Mouse (Mus musculus) mouse embryonic stem cell (cell line): Measurements from ENCODE around the gene Cog7.

Source experiments
- in situ Hi-C, 2 experiments: fragments of 300-500 bp; cut with MboI; formaldehyde crosslinking; loops; 1 replicate in 1 of 2; 3 replicates in 1 of 2; pipeline ENCODE4 v1.14.3; 2019 to 2020; ENCODE audit warnings: low sequenced_read_pairs in 2 of 2, low pct_unique_long_range_greater_than_20kb in 1 of 2, mixed read lengths in 1 of 2; ENCODE audit not compliant: unreplicated experiment in 1 of 2

Gene Cog7

GRCm38 (mm10) chr7:121981307-121981871 is at the start of gene Cog7:
Gene Cog7, minus strand, starts transcription at chr7:121981711.
- in situ Hi-C loops, result no loop called here

GRCm38 (mm10) chr7:122022131-122022530 is 40.6 kb upstream of the Cog7 start:
- in situ Hi-C loops, result no loop called here

GRCm38 (mm10) chr7:122020667-122021354 is 39.3 kb upstream of the Cog7 start, which contains the start of gene Gga2:
Gene Gga2, minus strand, starts transcription at chr7:122021222.
- in situ Hi-C loops, result no loop called here

- in situ Hi-C loops, result no loop called here
These were observed 38.8 kb upstream of the Cog7 start for GRCm38 (mm10) chr7:122020273-122020666.

GRCm38 (mm10) chr7:122018978-122019377 is 37.5 kb upstream of the Cog7 start:
- in situ Hi-C loops, result no loop called here

DNA sequence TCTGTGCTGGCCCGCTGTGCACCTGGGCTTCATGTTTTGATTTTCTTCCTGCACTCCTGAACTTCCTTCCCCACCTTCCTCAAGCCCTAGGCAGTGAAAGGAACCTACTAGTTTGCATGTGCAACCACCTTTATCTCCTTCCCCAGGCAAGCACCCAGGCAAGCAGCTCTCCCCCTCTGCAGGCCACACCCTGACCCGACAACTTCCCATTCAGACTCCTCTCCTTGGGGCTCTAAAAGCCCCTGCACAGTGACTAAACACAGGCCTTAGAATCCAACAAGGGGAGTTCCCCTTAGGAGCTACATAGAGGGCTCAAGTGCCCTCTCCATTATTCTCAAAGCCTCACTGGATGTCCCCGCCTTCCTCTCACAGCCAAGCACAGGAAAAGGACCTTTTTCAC is 36.7 kb upstream of the Cog7 start:
- in situ Hi-C loops, result no loop called here

GRCm38 (mm10) chr7:122015734-122016133 is 34.2 kb upstream of the Cog7 start:
- in situ Hi-C loops, result no loop called here

DNA sequence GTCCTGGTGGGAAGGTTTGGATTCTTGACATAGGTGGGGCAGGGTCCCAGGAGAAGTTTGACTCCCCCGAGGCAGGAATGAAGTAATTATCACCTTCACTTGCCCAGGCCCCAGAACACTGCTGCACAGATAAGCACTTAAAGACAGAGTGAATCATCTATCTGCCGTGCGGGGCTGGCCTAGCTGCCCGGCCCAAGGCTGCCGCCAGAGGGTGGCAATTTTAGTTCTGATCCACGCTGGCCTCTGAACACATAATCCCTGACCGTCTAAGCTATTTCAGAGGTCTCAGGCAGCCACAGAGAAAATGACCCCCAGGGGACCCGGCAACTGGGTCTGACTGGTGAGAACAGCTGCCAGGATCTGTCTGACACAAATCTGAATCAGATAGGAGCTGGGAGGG is 33.6 kb upstream of the Cog7 start:
- in situ Hi-C loops, result no loop called here

GRCm38 (mm10) chr7:122012949-122013348 is 31.4 kb upstream of the Cog7 start:
- in situ Hi-C loops, result no loop called here

DNA sequence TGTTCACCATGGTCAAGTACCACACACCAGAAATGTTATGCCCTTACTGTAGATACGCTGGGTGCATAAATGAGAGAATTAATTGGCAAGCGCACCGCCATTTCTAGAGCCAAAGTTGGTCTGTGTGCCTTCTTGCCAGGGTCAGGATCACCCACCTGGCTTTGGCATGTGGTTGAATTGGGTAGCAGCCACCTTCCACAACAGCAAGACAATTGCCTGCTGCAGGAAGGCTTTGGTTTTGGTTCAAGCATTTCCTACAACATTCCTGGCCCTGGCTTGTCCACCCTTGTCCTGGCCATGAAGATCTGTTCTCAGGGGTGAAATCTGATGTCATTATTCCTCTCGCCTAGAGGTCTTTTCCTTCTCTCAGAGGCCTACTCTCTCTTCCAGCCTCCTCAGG is 30.9 kb upstream of the Cog7 start:
- in situ Hi-C loops, result no loop called here

DNA sequence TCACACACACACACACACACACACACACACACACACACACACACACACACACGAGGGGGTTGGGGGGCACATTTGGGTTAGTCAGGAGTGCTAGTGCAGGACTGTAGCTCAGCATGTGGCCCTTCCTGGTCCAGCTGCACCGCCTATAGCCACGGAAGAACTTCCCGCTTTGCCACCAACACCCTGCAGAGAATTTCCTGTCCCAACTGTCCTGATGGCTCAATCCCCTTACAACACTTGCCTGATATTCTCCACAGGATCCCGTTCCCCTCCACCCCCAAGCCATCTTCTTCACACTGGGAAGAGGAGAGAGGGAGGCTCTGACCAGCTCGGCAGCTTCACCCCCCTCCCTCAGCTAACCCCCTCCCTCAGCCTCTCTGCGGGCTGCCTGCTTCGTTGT is 18.9 kb upstream of the Cog7 start:
- in situ Hi-C loops, result no loop called here

- in situ Hi-C loops, result no loop called here
These were observed 14.4 kb upstream of the Cog7 start for GRCm38 (mm10) chr7:121995961-121996360.

DNA sequence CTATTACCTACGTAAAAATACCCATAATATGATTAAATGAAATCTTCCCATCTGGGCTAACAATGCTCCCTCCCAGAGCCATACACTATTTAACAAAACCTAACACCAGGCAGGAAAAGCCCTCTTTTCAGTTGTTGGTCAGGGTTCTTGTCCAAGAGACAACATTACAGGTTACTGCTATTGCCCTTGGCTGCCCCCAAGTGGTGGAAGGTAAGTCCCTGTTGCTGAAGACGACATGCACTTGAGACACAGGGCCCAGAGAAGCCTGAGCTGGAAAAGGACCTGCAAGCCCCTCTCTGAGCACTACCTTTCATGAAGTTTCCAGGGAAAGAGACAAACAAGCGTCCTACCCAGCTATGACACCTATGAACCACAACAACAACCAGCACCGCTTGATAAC is 6.5 kb downstream of the Cog7 start:
- in situ Hi-C loops, result no loop called here

DNA sequence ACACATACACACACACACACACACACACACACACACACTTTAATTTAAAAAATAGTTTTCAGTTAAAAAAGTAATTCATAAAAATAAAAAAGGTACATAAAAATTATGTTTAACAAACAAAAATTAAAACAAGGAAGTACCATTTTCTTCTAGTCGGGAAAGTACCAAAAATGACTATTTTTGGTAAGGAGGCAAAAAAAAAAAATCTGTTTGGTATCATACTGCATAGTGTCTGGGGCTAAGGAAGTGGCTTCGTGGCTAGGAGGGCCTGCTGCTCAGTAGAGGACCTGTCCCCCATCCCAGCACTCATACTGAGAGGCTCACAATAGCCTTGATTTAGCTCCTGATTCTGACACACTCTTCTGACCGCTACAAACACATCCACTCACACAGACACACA is 9.8 kb downstream of the Cog7 start:
- in situ Hi-C loops, result no loop called here

DNA sequence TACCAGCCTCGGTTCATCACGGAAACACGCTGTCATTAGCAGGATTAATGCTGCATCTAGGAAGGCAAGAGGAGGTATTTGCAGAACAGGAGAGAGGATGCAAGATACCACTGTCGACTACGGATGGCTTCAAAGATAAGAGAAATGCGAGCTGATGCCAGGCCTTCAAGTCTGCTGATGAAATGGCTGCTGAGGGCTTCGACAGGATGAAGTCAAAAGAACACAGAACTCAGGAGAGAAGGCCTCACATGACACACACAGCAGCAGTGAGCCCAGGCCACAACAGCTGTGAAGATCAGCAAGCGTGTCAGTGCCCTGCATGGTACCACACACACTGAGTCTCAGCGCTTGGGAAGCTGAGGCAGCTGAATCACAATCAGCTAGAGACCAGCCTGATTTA is 11.3 kb downstream of the Cog7 start:
- in situ Hi-C loops, result no loop called here

- in situ Hi-C loops, result loop anchor here (10.0 kb wide), 2 partner anchors 134 to 234 kb away; partner anchors contain the start of gene Scnn1g (in 1 of the 2)
These were observed 12.7 kb downstream of the Cog7 start for GRCm38 (mm10) chr7:121968816-121969215.

DNA sequence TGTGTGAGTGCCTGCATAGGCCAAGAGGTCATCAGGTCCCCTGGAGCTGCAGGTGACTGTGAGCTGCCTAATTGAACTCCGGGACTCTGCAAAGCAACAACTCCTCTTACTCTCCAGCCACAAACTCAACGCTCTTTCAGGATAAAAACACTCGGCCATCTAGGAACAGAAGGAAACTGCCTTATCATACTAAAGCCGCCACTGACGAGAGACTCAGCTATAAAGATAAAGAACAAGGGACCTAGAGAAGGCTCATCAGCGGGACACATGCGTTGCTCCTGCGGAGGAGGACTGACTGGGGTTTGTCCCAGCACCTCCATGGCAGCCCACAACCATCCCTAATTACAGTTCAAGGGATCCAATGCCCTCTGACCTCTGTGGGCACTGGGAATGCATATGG is 13.3 kb downstream of the Cog7 start:
- in situ Hi-C loops, result loop anchor here (10.0 kb wide), 2 partner anchors 133 to 233 kb away; partner anchors contain the start of gene Scnn1g (in 1 of the 2)

GRCm38 (mm10) chr7:121966169-121966568 is 15.3 kb downstream of the Cog7 start:
- in situ Hi-C loops, result loop anchor here (10.0 kb wide), 2 partner anchors 131 to 231 kb away; partner anchors contain the start of gene Scnn1g (in 1 of the 2)

DNA sequence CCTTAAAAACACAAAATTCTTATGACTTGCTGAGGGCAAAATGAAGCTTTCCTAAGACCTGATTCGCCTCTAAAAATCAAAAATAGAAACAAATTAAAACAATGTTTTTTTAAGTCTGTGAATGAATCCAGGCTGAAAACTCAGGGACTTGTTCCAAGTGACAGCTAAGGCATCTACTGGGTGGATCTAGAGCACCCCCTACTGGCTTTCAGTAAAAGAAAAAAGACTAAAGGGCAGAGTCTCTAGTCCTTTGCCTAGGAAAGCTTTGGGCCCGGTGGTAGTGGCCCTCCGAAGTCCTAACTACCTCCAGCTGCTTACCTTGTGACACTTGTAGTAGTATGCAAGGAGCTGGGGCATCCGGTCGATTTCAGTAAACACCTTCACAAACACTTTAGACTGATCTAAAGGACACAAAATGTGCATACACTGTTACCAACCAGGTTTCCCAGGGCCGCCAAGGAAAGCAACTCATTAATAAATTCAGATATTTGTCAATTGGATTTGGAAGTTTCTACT is 17.6 kb downstream of the Cog7 start:
- in situ Hi-C loops, result loop anchor here (5.0 to 10.0 kb wide), 3 partner anchors 129 to 232 kb away; partner anchors contain the start of gene Scnn1g (in 2 of the 2)

DNA sequence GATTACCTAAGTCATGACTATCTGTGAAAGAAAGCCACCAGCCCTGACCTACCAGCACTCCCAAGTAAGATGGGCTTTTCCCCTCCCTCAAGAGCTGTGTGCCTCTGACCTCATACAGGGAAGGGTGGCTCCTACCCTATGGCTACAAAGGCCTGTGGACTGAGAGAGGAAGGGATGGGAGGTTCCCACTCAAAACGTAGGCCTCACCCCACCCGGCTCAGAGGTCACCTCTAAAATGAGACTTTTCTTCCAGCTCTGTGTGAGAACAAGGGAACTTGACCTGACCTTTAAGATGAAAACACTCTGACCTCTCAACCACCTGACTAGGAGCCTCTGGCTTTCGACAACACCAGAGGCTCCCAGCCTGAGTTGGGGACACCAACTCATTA is 18.9 kb downstream of the Cog7 start:
- in situ Hi-C loops, result loop anchor here (5.0 to 10.0 kb wide), 3 partner anchors 128 to 230 kb away; partner anchors contain the start of gene Scnn1g (in 2 of the 2)
